Mouse (Mus musculus) heart, embryonic 10.5 days (tissue): ENCODE results near the gene Eps8l2. TPM values are rescaled to one million over a fixed set of nuclear protein-coding genes. Genes with fewer than 3 reads are reported as not detected.
"Not testable (repeated sequence)": the region's sequence is repeated elsewhere in the genome, so short reads cannot be mapped to it uniquely, and the experiment has no call there.

Source experiments
- DNase-seq: peaks from one replicate; pipeline ENCODE4 v3.0.0-alpha.2; 2017; ENCODE audit warnings: low spot score
- H3K27ac ChIP-seq: fragments of 300-500 bp; sonication (generic); 2 replicates; pipeline ENCODE4 v1.5.1; 2016; ENCODE audit warnings: mild to moderate bottlenecking
- H3K27me3 ChIP-seq: fragments of 300-500 bp; sonication (generic); 2 replicates; pipeline ENCODE4 v1.6.1; 2016; ENCODE audit warnings: mild to moderate bottlenecking; ENCODE audit not compliant: poor library complexity, insufficient read depth, severe bottlenecking
- H3K36me3 ChIP-seq: fragments of 300-500 bp; sonication (generic); 2 replicates; pipeline ENCODE4 v1.6.1; 2016; ENCODE audit warnings: mild to moderate bottlenecking, moderate library complexity
- H3K4me1 ChIP-seq: fragments of 300-500 bp; sonication (generic); 2 replicates; pipeline ENCODE4 v1.6.1; 2016; ENCODE audit warnings: mild to moderate bottlenecking
- H3K4me3 ChIP-seq: fragments of 300-500 bp; sonication (generic); 2 replicates; pipeline ENCODE4 v1.5.1; 2016; ENCODE audit warnings: mild to moderate bottlenecking, moderate library complexity
- H3K9me3 ChIP-seq: fragments of 300-500 bp; sonication (generic); 2 replicates; pipeline ENCODE4 v1.6.1; 2016; ENCODE audit warnings: mild to moderate bottlenecking, moderate library complexity
- WGBS: fragments of 180-500 bp; shearing (Covaris S2); methylation state at CpG from one replicate; pipeline ENCODE4 v1.1.7; 2016; 5-methylcytosine and 5-hydroxymethylcytosine counted together
- polyA plus RNA-seq: library from polyadenylated mRNA; unstranded; fragments of >200 nt; fragmentation: Nextera tagmentation; extraction: Ambion mirVana; gene quantifications from 2 replicates; pipeline ENCODE4 v1.2.1, GENCODE M21; 2016

The Eps8l2 gene
- polyA plus RNA-seq, 1 experiment from 2014 or later, result 8.2 TPM

GRCm38 (mm10) chr7:141387807-141388486 is 49.3 kb downstream of the Eps8l2 start:
- Histone ChIP-seq H3K4me3 (no peak overlapping the region), H3K9me3 (no peaks in the 10 kb centered on the region), H3K27me3 (peaks cover 18% of the 10 kb centered on the region; the same call in 1 of the 2 replicates), H3K27ac (no peak overlapping the region), H3K4me1 (peaks cover 12% of the 10 kb centered on the region), H3K36me3 (no peaks in the 10 kb centered on the region)
- no peak for DNase-seq
- WGBS, result 59% methylated on average over 2 of the region's 2 CpGs

- Histone ChIP-seq H3K27ac (no peak overlapping the region), H3K27me3 (peaks cover 16% of the 10 kb centered on the region; the same call in 1 of the 2 replicates), H3K36me3 (no peaks in the 10 kb centered on the region), H3K4me3 (no peak overlapping the region), H3K4me1 (peaks cover 15% of the 10 kb centered on the region), H3K9me3 (no peaks in the 10 kb centered on the region)
- WGBS, result 53% methylated on average over 3 of the region's 3 CpGs
- no peak for DNase-seq
These were observed 49.9 kb downstream of the Eps8l2 start for GRCm38 (mm10) chr7:141388487-141389109.

- peak overlapping the region; percentile 85; the same call in 1 of the 2 replicates for H3K4me3 ChIP-seq
- no peaks in the 10 kb centered on the region for H3K9me3 ChIP-seq
- H3K4me1 ChIP-seq, result peaks cover 15% of the 10 kb centered on the region
- H3K36me3 ChIP-seq, result 0 out of 2 replicates have a peak, but pooled peaks cover 3% of the 10 kb centered on the region
- DNase-seq, result no peak
- 55% methylated on average over 9 of the region's 9 CpGs for WGBS
- H3K27me3 ChIP-seq, result peaks cover 5% of the 10 kb centered on the region; the same call in 1 of the 2 replicates
- H3K27ac ChIP-seq, result no peak overlapping the region
These were observed 51.9 kb downstream of the Eps8l2 start for GRCm38 (mm10) chr7:141390326-141391259.

GRCm38 (mm10) chr7:141391625-141392551 is 53.2 kb downstream of the Eps8l2 start, which contains the start of gene Taldo1:
TSS of gene Taldo1 (plus strand) at chr7:141392199.
- Histone ChIP-seq H3K4me1 (peaks cover 15% of the 10 kb centered on the region), H3K9me3 (no peaks in the 10 kb centered on the region), H3K27ac (peak within 1 kb of the TSS; percentile 89), H3K36me3 (peaks cover 14% of the 10 kb centered on the region), H3K4me3 (peak within 1 kb of the TSS; percentile 85), H3K27me3 (no peaks in the 10 kb centered on the region; the same call in 1 of the 2 replicates)
- under 1% methylated on average over 57 of the region's 57 CpGs for WGBS
- DNase-seq, result peak; percentile 98

GRCm38 (mm10) chr7:141392552-141393222 is 54.0 kb downstream of the Eps8l2 start:
- Histone ChIP-seq H3K4me1 (peaks cover 15% of the 10 kb centered on the region), H3K27me3 (no peaks in the 10 kb centered on the region; the same call in 1 of the 2 replicates)
- no peak for DNase-seq

GRCm38 (mm10) chr7:141394158-141394557 is 55.5 kb downstream of the Eps8l2 start:
- peaks cover 15% of the 10 kb centered on the region for H3K4me1 ChIP-seq
- H3K27ac ChIP-seq, result no peak overlapping the region
- peaks cover 31% of the 10 kb centered on the region for H3K36me3 ChIP-seq
- no peaks in the 10 kb centered on the region for H3K9me3 ChIP-seq
- H3K4me3 ChIP-seq, result no peak overlapping the region
- WGBS, result 84% methylated on average over 7 of the region's 7 CpGs
- no peaks in the 10 kb centered on the region; the same call in 1 of the 2 replicates for H3K27me3 ChIP-seq
- DNase-seq, result no peak

More at GRCm38 (mm10) chr7:141392552-141393222, 54.0 kb downstream of the Eps8l2 start:
- Histone ChIP-seq H3K27ac (peak overlapping the region; percentile 89), H3K4me3 (peak overlapping the region; percentile 85), H3K36me3 (peaks cover 17% of the 10 kb centered on the region), H3K9me3 (no peaks in the 10 kb centered on the region)
- WGBS, result 33% methylated on average over 9 of the region's 9 CpGs

GRCm38 (mm10) chr7:141394771-141395170 is 56.1 kb downstream of the Eps8l2 start:
- no peak overlapping the region for H3K4me3 ChIP-seq
- H3K27me3 ChIP-seq, result no peaks in the 10 kb centered on the region; the same call in 1 of the 2 replicates
- no peaks in the 10 kb centered on the region for H3K9me3 ChIP-seq
- peaks cover 15% of the 10 kb centered on the region for H3K4me1 ChIP-seq
- 21% methylated on average over 6 of the region's 6 CpGs for WGBS
- no peak overlapping the region for H3K27ac ChIP-seq
- peak; percentile 84 for DNase-seq
- H3K36me3 ChIP-seq, result peaks cover 37% of the 10 kb centered on the region

GRCm38 (mm10) chr7:141395348-141395747 is 56.7 kb downstream of the Eps8l2 start:
- no peak overlapping the region for H3K4me3 ChIP-seq
- WGBS, result 73% methylated on average over 1 of the region's 1 CpGs

GRCm38 (mm10) chr7:141403305-141403704 is 64.6 kb downstream of the Eps8l2 start:
- WGBS, result 41% methylated on average over 5 of the region's 5 CpGs
- Histone ChIP-seq H3K4me1 (no peaks in the 10 kb centered on the region), H3K4me3 (no peak overlapping the region), H3K27ac (no peak overlapping the region), H3K27me3 (no peaks in the 10 kb centered on the region), H3K9me3 (no peaks in the 10 kb centered on the region), H3K36me3 (peaks cover 64% of the 10 kb centered on the region)
- peak; percentile 84 for DNase-seq

More at GRCm38 (mm10) chr7:141395348-141395747, 56.7 kb downstream of the Eps8l2 start:
- Histone ChIP-seq H3K36me3 (peaks cover 43% of the 10 kb centered on the region), H3K27ac (no peak overlapping the region), H3K27me3 (no peaks in the 10 kb centered on the region; the same call in 1 of the 2 replicates), H3K9me3 (no peaks in the 10 kb centered on the region), H3K4me1 (peaks cover 15% of the 10 kb centered on the region)
- DNase-seq, result no peak

GRCm38 (mm10) chr7:141405466-141405865 is 66.8 kb downstream of the Eps8l2 start:
- Histone ChIP-seq H3K9me3 (no peaks in the 10 kb centered on the region), H3K27me3 (no peaks in the 10 kb centered on the region), H3K4me1 (peaks cover 5% of the 10 kb centered on the region; the same call in 1 of the 2 replicates), H3K27ac (no peak overlapping the region), H3K36me3 (peaks cover 62% of the 10 kb centered on the region), H3K4me3 (no peak overlapping the region)
- DNase-seq, result no peak
- 72% methylated on average over 4 of the region's 4 CpGs for WGBS

GRCm38 (mm10) chr7:141407670-141408069 is 69.0 kb downstream of the Eps8l2 start:
- not testable (repeated sequence) for H3K9me3 ChIP-seq, H3K4me1 ChIP-seq, DNase-seq, H3K4me3 ChIP-seq, H3K27me3 ChIP-seq, H3K27ac ChIP-seq
- 93% methylated on average over 7 of the region's 7 CpGs for WGBS
- H3K36me3 ChIP-seq, result peaks cover 42% of the 10 kb centered on the region
